Mouse (Mus musculus) kidney, adult 2 months (tissue): ENCODE results near the gene Pde8b.

Experiments
- CTCF ChIP-seq: fragments of 200-500 bp; conservative IDR thresholded peaks from 2 replicates; pipeline ENCODE4 v1.5.1; 2011; ENCODE audit warnings: low read depth, mild to moderate bottlenecking, control low read depth, low read length, moderate library complexity, mixed read lengths; ENCODE audit not compliant: insufficient read depth, insufficient read length
- POLR2A ChIP-seq: fragments of 200-500 bp; IDR thresholded peaks from one replicate; pipeline ENCODE4 v1.6.1; 2011; ENCODE audit warnings: low read depth, low read length, control low read depth

DNA sequence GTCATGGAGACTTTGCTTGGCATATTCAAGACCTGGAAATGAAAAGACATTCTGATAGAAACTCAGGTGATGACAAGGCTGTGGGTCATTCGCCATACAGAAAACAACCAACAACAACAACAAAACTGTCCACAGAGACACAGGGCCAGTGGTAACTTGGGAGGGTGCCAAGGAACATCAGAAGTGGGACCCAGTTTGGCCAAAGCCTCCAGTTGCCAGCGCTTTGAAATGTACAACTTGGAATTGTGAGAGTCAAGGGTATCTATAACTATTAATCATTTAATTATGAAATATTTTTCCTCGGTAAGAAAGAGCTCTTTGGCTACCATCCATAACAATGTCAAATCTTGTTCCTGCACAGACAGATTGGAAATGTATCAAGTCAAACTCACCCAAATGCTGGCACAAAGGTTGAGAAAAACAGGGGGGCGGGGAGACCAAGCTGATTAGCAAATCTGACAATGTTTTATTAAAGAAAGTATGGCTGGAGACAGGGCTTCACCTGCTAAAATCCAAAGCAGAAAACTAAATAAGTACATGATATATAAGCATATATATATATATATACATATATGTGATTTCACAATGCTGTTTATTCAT lies 28.4 kb upstream of the Pde8b start:
- no peak for TF ChIP-seq CTCF
- TF ChIP-seq POLR2A: no peak
